Mouse (Mus musculus) retina, adult 2 months (tissue): ENCODE data around the gene Rap1gap.

ENCODE experiments used
- DNase-seq: peaks from one replicate; pipeline ENCODE4 v3.0.0-alpha.2; 2012; ENCODE audit warnings: low read depth, low spot score

The Rap1gap gene

DNA sequence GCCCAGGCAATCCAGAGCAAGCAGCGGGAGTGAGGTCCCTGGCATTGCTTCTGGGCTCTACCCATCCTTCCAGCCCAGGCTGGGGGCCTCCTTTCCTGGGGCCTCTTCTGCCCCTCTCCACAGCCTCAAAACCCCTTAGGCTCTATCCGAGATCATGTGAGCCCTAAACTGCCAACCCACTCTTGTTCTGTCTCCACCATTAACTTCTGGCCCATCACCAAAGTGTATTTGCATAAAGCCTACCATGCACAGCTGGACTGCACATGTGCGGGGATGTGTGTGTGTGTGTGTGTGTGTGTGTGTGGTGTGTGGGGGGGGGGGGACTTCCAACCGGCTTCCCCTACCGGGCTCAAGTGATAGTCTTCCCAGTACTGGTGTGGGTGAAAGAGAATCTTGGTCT is 109.5 kb downstream of the Rap1gap start:
- DNase-seq, result no peak

DNA sequence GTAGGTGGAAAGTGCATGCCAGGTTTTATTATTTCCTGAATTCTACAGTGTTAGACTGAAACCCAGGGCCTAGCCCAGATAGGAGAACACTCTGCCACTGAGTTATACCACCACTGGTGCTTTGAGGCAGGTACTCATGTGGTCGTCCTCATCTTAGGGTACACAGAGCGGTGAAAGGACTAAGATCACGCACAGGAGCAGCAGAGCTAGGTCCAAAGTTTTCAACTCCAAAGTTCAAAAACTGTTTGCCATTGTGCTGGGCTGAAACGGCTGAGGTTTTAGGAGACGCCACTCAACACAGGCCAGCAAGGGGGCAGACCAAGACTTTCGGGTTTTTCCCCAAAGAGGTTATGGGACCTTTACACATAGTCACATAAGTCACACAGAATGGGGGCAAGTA is 110.0 kb downstream of the Rap1gap start:
- DNase-seq, result no peak

DNA sequence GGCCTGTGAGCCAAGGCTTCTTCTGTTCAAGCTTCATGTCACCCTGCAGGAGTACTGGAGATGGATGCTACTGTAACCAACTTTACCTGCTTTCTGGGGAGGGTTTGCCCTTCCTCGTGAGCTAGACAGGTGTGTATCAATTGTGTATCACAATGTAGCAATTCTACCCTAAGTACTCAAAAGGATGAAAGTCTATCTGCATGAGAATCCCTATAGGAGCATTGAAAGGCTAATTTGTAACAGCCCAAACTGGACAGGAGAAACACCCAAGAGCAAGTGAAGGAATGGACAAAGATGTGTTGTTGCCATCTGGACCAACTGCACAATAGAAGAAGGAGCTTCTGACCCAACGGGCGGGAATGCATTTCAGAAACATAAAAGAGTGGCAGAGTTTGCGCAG is 113.3 kb downstream of the Rap1gap start:
- DNase-seq, result no peak

DNA sequence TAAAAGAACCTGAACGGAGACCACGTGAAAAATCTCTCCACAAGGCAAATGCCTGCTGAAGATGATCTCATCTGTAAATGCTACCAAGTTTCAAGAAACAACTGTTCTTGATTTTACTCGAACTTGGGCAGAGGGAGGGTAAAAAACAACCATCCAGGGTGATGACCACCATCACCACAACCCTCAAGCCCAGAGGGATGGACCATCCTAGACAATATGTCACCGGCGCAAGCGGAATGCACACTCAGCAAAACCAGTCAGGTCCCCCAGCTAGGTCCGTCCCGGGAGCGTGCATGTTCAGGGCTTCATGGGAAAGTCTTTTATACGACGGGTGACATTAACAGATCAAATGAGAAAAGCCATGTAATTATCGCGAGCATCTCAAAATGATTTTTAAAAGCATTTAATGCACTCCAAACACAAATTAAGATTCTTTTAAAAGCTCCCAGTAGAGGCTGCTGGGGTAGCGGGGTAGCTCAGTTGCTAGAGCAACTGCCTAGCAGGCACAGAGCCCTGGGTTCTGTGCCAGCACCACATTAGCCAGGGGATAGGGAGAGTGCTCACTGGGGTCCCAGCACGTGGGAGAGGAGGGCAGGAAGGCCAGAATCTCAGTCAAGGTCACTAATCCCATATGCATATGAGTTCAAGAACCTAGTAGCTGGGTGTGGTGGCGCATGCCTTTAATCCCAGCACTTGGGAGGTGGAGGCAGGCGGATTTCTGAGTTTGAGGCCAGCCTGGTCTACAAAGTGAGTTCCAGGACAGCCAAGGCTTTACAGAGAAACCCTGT is 114.1 kb downstream of the Rap1gap start:
- DNase-seq, result no peak
